Mouse (Mus musculus) yolk sac, embryonic 10.5 days (tissue): ENCODE results near the gene Adcy2.

Experiments
- DNase-seq: peaks from one replicate; pipeline ENCODE4 v3.0.0-alpha.2; 2017; ENCODE audit warnings: low spot score

Gene Adcy2

DNA sequence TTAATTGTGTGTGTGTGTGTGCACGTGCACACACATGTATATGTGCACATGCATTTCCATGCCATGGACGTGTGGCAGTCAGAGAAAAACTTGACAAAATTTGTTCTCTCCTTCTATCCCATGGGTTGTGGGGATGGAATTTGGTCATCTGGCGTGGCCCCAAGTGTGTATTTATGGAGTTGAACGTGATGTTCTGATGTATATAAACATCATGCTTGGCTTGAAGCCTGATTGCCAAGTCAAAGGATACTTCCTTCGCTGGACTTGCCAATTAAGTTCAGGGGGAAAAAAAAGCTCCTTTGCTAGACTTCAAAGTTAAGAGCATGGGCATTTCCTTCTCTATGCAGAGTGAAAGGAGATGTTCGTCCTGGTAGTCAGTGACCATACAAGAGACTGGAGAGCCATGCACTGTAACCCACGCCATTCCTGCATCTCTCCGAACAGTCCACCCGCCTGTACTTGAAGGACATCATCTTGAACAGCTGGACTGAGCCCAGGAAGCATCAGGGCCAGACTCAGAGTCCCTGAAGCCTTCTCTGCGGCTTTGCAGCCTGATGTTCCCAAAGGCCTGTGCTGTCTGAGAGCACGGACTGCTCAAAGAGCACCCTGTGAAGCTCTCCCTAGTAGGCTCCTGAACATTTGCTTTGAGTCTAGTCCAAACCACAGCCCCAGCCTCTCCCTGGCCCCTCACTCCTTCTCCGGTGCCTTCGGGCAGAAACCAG, 178.3 kb downstream of the Adcy2 start:
- no peak for DNase-seq

GRCm38 (mm10) chr13:68815704-68816477, 183.4 kb downstream of the Adcy2 start:
- no peak for DNase-seq

GRCm38 (mm10) chr13:68811185-68811584, 188.2 kb downstream of the Adcy2 start:
- DNase-seq = no peak

DNA sequence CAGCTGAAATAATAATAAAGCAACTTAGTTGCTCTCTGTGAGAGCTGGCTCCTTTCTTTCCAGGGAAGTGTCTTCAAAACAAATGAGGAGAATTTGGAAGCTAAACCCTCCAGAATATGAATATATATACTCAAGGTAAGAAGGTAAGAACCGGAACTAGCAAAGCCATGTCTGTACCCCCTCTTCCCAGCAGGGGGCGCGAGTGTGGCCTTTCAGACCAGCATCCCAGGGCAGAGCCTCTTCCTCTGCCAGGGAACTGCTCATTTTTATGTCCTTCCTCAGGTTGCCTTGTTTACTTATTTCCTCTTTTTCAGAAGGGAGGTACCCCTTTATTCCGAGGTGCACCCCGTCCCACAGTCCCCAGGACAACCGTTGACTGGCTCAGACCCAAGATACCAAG, 199.6 kb downstream of the Adcy2 start:
- DNase-seq = no peak

GRCm38 (mm10) chr13:68793286-68793685, 206.1 kb downstream of the Adcy2 start:
- no peak for DNase-seq

DNA sequence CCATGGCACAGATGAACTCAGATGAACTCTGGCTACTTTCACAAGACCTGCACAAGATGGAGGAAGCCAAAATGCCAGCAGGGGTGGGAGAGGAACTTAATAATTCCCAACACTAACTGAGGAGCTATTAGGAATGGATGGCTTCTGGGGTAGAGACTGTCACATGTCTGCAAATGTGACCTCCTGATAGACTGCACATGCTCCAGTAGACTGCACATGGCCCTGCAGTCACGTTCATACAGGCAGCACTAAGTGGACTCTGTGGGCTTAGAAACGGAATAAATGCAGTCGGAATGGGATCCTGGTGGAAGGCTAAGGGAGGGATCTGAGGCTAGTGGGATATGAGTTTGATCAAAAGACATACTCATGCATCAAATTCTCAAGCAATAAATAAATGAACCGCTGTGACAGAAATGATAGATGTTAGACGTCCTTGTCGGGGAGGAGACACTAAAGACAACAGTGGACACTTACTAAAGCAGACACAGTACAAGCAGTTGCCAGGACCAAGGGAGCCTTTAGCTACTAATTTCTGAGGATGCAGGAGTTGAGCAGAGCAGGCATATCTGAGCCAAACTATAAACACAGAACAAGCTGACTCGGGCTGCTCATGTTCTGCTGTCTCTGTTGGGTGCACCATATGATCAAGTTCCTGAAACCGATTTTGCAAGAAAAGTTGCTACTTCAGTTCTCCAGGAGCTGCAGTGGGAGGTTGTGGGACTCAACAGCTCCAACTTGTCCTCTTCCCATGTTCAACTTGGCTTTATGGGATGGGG, 211.9 kb downstream of the Adcy2 start:
- no peak for DNase-seq

DNA sequence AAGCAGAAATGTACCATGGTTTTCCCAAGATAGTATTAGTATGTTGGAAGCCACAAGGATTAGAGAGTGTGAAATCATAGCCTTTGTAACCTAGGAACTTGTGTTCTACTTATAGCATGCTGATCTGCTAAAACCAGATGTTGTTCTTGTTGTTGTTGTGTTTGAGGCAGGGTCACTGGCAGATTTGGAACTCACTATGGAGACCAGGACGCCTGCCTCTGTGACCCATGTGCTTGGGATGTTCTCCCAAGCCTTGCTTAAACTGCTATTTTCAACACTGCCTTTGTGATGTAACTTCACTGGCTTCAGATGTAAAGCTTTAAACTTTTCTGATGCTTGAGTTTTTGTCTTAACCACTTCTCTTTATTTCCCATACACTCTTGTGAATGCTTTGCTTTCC, 216.2 kb downstream of the Adcy2 start:
- no peak for DNase-seq

- no peak for DNase-seq
These were observed 221.2 kb downstream of the Adcy2 start for GRCm38 (mm10) chr13:68778011-68778672.

GRCm38 (mm10) chr13:68773599-68774211, 225.6 kb downstream of the Adcy2 start:
- DNase-seq = no peak

DNA sequence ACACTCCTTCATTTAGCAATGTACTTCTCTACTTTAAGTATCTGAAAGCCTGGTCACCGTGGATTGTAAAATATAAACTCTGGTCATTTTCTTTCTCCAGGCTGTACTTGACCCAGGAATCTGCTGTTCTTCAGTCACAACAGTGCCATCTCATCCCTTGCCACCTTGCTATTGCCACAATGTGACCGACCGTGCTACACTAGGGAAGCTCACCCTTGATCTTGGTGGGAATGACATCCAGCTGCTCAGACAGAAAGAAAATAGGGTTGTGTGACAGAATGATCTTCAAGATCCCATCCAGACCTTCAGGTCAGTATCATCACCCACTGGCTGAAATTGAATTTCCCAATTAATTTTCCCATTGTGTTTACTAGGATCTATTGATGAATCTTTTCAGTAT, 230.8 kb downstream of the Adcy2 start:
- no peak for DNase-seq

GRCm38 (mm10) chr13:68765896-68766578, 233.3 kb downstream of the Adcy2 start:
- no peak for DNase-seq

DNA sequence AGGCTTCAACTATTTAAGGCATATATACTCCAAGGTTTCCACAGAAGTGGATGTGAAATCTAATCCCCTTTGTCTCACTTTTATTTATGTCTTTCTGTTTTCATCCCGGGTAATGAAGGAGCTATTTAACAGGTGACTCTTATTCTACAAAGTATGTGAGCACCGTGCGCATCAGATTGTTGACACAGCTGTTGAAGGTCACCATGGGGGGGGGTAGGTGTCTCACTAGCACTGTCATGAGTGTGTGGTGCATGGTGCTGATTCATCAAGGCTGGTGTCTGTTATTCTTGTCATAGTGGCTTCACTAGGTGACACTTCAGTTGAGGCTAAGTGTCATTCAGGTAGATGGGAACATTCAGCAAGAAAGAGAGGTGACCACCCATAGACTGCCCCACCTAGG, 234.7 kb downstream of the Adcy2 start:
- DNase-seq = no peak

- no peak for DNase-seq
These were observed 249.5 kb downstream of the Adcy2 start for GRCm38 (mm10) chr13:68749801-68750200.

DNA sequence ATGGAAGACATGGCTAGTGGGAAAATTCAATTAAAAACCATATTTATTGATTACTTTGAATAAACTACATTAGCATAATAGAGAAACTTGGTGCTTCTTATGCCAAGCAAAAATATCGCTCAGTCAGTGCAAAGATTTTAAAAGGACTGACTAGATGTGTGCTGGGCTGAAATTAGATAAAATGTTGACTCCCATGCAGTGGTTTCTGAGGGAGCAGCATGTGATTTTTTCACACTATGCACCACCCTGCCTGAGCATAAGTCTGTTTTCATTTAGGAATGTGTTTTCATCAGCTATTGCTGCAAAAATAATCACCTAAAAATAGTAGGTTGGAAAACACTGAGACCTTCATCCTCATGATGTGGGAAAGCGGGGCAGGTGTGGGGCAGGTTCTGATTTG, 250.0 kb downstream of the Adcy2 start:
- DNase-seq = no peak

- DNase-seq = no peak
These were observed 253.9 kb downstream of the Adcy2 start for GRCm38 (mm10) chr13:68745426-68745825.

GRCm38 (mm10) chr13:68712661-68713060, 286.7 kb downstream of the Adcy2 start:
- no peak for DNase-seq

DNA sequence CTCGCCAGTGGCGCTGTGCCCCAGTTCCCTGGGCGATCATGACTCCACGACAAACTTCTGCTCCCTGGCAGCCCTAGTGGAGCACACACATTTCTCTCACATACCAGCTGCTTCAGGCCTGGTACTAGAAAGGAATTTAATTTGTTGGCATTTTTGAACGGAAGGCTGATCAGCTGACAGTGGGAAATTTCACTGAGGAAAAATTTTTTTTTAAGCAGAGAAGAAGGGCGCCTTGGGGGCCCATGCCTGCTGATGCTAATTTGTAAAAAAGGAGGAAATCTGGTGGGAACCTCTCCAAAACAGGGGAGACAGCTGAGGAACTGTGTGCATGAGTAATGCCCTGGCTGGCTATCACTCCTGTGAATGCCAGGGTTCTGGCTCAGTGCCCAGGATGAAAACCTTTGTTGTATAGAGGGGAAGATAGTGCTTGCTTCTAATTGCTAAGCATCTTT, 292.0 kb downstream of the Adcy2 start:
- no peak for DNase-seq

DNA sequence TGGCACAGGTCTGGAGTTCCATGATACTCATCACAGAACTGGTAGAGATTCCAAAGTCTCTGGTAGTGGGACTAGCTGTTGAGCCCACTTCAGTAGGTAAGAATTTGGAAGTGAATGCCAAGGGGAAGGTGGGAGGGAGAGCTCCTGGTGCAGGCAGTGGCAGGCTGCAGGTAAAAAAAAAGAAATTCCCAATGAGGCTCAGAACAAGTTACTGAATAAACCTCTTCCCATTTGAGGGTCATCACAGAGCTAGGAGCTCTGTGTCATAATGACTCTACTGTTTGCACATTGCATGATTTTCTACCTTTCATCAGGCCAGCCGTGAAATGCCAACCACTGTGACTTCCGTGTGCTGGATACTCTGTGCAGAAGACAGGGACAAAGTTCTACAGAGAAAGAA, 314.4 kb downstream of the Adcy2 start:
- no peak for DNase-seq

DNA sequence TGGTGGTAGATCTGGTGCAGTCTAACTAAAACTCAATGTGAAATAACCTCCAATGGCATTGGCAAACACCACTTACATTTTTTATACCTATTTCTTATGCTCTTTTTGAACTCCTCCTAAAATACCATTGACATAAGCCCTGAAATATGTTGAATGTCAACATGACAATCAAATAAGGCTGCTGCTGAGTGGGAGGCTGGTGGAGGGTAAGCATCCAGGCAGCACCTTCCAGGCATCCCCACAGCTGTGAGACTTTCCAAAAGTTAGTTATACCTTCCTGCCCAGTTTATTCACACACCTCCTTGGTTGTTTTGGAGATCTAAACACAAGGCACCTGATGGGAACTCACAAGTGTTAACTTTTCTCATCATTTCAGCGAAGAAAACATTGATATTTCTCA, 318.9 kb downstream of the Adcy2 start:
- no peak for DNase-seq

- DNase-seq = no peak
These were observed 356.6 kb downstream of the Adcy2 start for GRCm38 (mm10) chr13:68642786-68643185.

- no peak for DNase-seq
These were observed 372.3 kb downstream of the Adcy2 start for GRCm38 (mm10) chr13:68627041-68627440.
